Mouse (Mus musculus) liver, postnatal 0 days (tissue): ENCODE measurements around the gene 2310022A10Rik.

Experiments
- CTCF ChIP-seq: sonication (generic); IDR thresholded peaks from 2 replicates; pipeline ENCODE4 v1.5.1; 2016; ENCODE audit warnings: antibody characterized with exemption, low read depth
- EP300 ChIP-seq: IDR thresholded peaks from 2 replicates; pipeline ENCODE4 v1.6.1; 2016; ENCODE audit warnings: antibody characterized with exemption, low read depth, mild to moderate bottlenecking

- no peak for TF ChIP-seq EP300
- TF ChIP-seq CTCF = peak; percentile 99
These were observed 26.8 kb upstream of the 2310022A10Rik start for GRCm38 (mm10) chr7:27526039-27526827.
